Mouse (Mus musculus) cortical plate, adult 2 months (tissue): ENCODE measurements around the gene Kdm5b.

Experiments
- CTCF ChIP-seq: fragments of 200-500 bp; IDR thresholded peaks from 2 replicates; pipeline ENCODE4 v1.5.1; 2011; ENCODE audit warnings: mild to moderate bottlenecking, control low read depth, low read length; ENCODE audit not compliant: insufficient read depth; ENCODE audit errors: extremely low read depth
- POLR2A ChIP-seq: fragments of 200-500 bp; IDR thresholded peaks from 2 replicates; pipeline ENCODE4 v1.6.1; 2011; ENCODE audit warnings: mild to moderate bottlenecking, low read length, control low read depth; ENCODE audit not compliant: insufficient read depth; ENCODE audit errors: extremely low read depth

- TF ChIP-seq CTCF = no peak
- TF ChIP-seq POLR2A = no peak
These were observed 20.8 kb downstream of the Kdm5b start for GRCm38 (mm10) chr1:134580796-134581195.
